Mouse (Mus musculus): ENCODE measurements around the gene Upf1.

Gene Upf1

GRCm38 (mm10) chr8:70356111-70356510 lies 3.0 kb upstream of the Upf1 start:
- DNase-seq = no peak

GRCm38 (mm10) chr8:70354004-70354403 lies 926 bp upstream of the Upf1 start:
- DNase-seq = no peak

GRCm38 (mm10) chr8:70352657-70353151 lies 374 bp downstream of the Upf1 start:
- DNase-seq = no peak

GRCm38 (mm10) chr8:70352000-70352384 lies 1.1 kb downstream of the Upf1 start:
- no peak for DNase-seq

- peak; percentile 30 for DNase-seq
Measured at GRCm38 (mm10) chr8:70351035-70351999, 1.8 kb downstream of the Upf1 start.

- no peak for DNase-seq
Measured at GRCm38 (mm10) chr8:70347860-70348420, 5.1 kb downstream of the Upf1 start.

- DNase-seq = no peak
Measured at GRCm38 (mm10) chr8:70347443-70347842, 5.6 kb downstream of the Upf1 start.

GRCm38 (mm10) chr8:70344279-70344678 lies 8.8 kb downstream of the Upf1 start:
- no peak for DNase-seq

- DNase-seq = peak; percentile 43
Measured at GRCm38 (mm10) chr8:70343696-70344095, 9.4 kb downstream of the Upf1 start.

GRCm38 (mm10) chr8:70343076-70343475 lies 10.0 kb downstream of the Upf1 start:
- DNase-seq = no peak

GRCm38 (mm10) chr8:70342007-70342406 lies 11.1 kb downstream of the Upf1 start:
- DNase-seq = no peak

- no peak for DNase-seq
Measured at GRCm38 (mm10) chr8:70340659-70341058, 12.4 kb downstream of the Upf1 start.

GRCm38 (mm10) chr8:70338931-70339330 lies 14.1 kb downstream of the Upf1 start:
- no peak for DNase-seq

- DNase-seq = no peak
Measured at GRCm38 (mm10) chr8:70332878-70333202, 20.2 kb downstream of the Upf1 start.

- peak; percentile 56 for DNase-seq
Measured at GRCm38 (mm10) chr8:70332070-70332877, 20.8 kb downstream of the Upf1 start.

GRCm38 (mm10) chr8:70331526-70331925 lies 21.6 kb downstream of the Upf1 start:
- DNase-seq = no peak

- no peak for DNase-seq
Measured at GRCm38 (mm10) chr8:70330741-70331364, 22.2 kb downstream of the Upf1 start.

GRCm38 (mm10) chr8:70329835-70330740 lies 23.0 kb downstream of the Upf1 start:
- DNase-seq = no peak

GRCm38 (mm10) chr8:70329124-70329834 lies 23.8 kb downstream of the Upf1 start, which contains the start of gene Gdf1:
TSS of gene Gdf1 (plus strand) at chr8:70329817.
- DNase-seq = no peak

GRCm38 (mm10) chr8:70327512-70327911 lies 25.6 kb downstream of the Upf1 start:
- no peak for DNase-seq

GRCm38 (mm10) chr8:70323716-70324115 lies 29.4 kb downstream of the Upf1 start:
- DNase-seq = no peak
